Mouse (Mus musculus) MEL (cell line): ENCODE results near the gene Trim56. TPM values are rescaled to one million over a fixed set of nuclear protein-coding genes. Genes with fewer than 3 reads are reported as not detected.

Source experiments
- DNase-seq: peaks from one replicate; pipeline ENCODE4 v3.0.0; 2011; ENCODE audit warnings: low read depth, low spot score
- H3K27ac ChIP-seq: 2 replicates; pipeline ENCODE4 v1.5.1; 2012; ENCODE audit warnings: low read depth, mild to moderate bottlenecking, control low read depth, low read length, moderate library complexity; ENCODE audit not compliant: control insufficient read depth
- H3K27me3 ChIP-seq, 2 experiments: fragments of 150-350 bp in 1 of 2; sonication (generic) in 1 of 2; 2 replicates each; pipeline ENCODE4 v1.6.1; 2012; ENCODE audit warnings: low read length in 2 of 2, mild to moderate bottlenecking in 2 of 2, improper control_type of control experiment in 1 of 2, moderate library complexity in 1 of 2; ENCODE audit not compliant: insufficient read depth in 2 of 2, control insufficient read depth in 1 of 2
- H3K36me3 ChIP-seq, 2 experiments: 2 replicates each; pipeline ENCODE4 v1.6.1; 2012 to 2014; ENCODE audit warnings: low read length in 2 of 2, improper control_type of control experiment in 1 of 2, inconsistent platforms in 1 of 2, mild to moderate bottlenecking in 1 of 2; ENCODE audit not compliant: insufficient read depth in 2 of 2, control insufficient read depth in 1 of 2
- H3K4me1 ChIP-seq, 2 experiments: fragments of 150-350 bp in 1 of 2; sonication (generic) in 1 of 2; 2 replicates each; pipeline ENCODE4 v1.6.1; 2012; ENCODE audit warnings: low read length in 2 of 2, improper control_type of control experiment in 1 of 2, mild to moderate bottlenecking in 1 of 2; ENCODE audit not compliant: insufficient read depth in 2 of 2, control insufficient read depth in 1 of 2
- H3K4me3 ChIP-seq, 2 experiments: fragments of 150-350 bp in 1 of 2; sonication (generic) in 1 of 2; 2 replicates each; pipeline ENCODE4 v1.5.1; 2012; ENCODE audit warnings: low read depth in 2 of 2, low read length in 2 of 2, mild to moderate bottlenecking in 2 of 2, moderate library complexity in 2 of 2, control low read depth in 1 of 2, improper control_type of control experiment in 1 of 2; ENCODE audit not compliant: control insufficient read depth in 1 of 2, insufficient read depth in 1 of 2
- H3K79me2 ChIP-seq: 2 replicates; pipeline ENCODE4 v1.6.1; 2012; ENCODE audit warnings: mild to moderate bottlenecking, low read length, moderate library complexity; ENCODE audit not compliant: control insufficient read depth, poor library complexity, insufficient read depth
- H3K9ac ChIP-seq: 2 replicates; pipeline ENCODE4 v1.6.1; 2012; ENCODE audit warnings: low read depth, mild to moderate bottlenecking, control low read depth, low read length, moderate library complexity; ENCODE audit not compliant: control insufficient read depth, poor library complexity, severe bottlenecking
- H3K9me3 ChIP-seq: fragments of 150-350 bp; sonication (generic); replicated peaks from 2 replicates; pipeline ENCODE4 v1.6.1; 2012; ENCODE audit warnings: mild to moderate bottlenecking, low read length, improper control_type of control experiment, moderate library complexity; ENCODE audit not compliant: insufficient read depth
- BHLHE40 ChIP-seq: IDR thresholded peaks from 2 replicates; pipeline ENCODE4 v1.6.1; 2012; ENCODE audit warnings: low read depth, mild to moderate bottlenecking, inconsistent platforms, low read length, improper control_type of control experiment, borderline replicate concordance
- CHD1 ChIP-seq: IDR thresholded peaks from 2 replicates; pipeline ENCODE4 v1.6.1; 2012; ENCODE audit warnings: low read depth, mild to moderate bottlenecking, inconsistent platforms, low read length, improper control_type of control experiment
- CHD2 ChIP-seq: IDR thresholded peaks from 2 replicates; pipeline ENCODE4 v1.6.1; 2011; ENCODE audit warnings: low read length, improper control_type of control experiment
- CTCF ChIP-seq, 3 experiments: IDR thresholded peaks in 2 of 3; conservative IDR thresholded peaks in 1 of 3; 2 replicates each; pipeline ENCODE4 v1.5.1; 2011 to 2012; ENCODE audit warnings: low read length in 3 of 3, low read depth in 2 of 3, mild to moderate bottlenecking in 2 of 3, improper control_type of control experiment in 1 of 3, inconsistent platforms in 1 of 3, mixed read lengths in 1 of 3, moderate library complexity in 1 of 3; ENCODE audit not compliant: control insufficient read depth in 1 of 3, insufficient read depth in 1 of 3, poor library complexity in 1 of 3, severe bottlenecking in 1 of 3
- E2F4 ChIP-seq: IDR thresholded peaks from 2 replicates; pipeline ENCODE4 v1.6.1; 2011; ENCODE audit warnings: low read depth, low read length, improper control_type of control experiment, borderline replicate concordance
- ELF1 ChIP-seq: IDR thresholded peaks from 2 replicates; pipeline ENCODE4 v1.6.1; 2014; ENCODE audit warnings: low read depth, mild to moderate bottlenecking, inconsistent platforms, low read length, improper control_type of control experiment, moderate library complexity
- EP300 ChIP-seq, 2 experiments: IDR thresholded peaks; 2 replicates each; pipeline ENCODE4 v1.6.1; 2011; ENCODE audit warnings: improper control_type of control experiment in 2 of 2, low read length in 2 of 2, low read depth in 1 of 2, mild to moderate bottlenecking in 1 of 2
- ETS1 ChIP-seq: IDR thresholded peaks from 2 replicates; pipeline ENCODE4 v1.6.1; 2012; ENCODE audit warnings: low read depth, mild to moderate bottlenecking, inconsistent platforms, low read length, improper control_type of control experiment, moderate library complexity
- GATA1 ChIP-seq: IDR thresholded peaks from 2 replicates; pipeline ENCODE4 v1.6.1; 2011; ENCODE audit warnings: low read depth, low read length, improper control_type of control experiment
- HCFC1 ChIP-seq: IDR thresholded peaks from 2 replicates; pipeline ENCODE4 v1.6.1; 2012; ENCODE audit warnings: low read depth, mild to moderate bottlenecking, inconsistent platforms, low read length, improper control_type of control experiment, moderate library complexity
- JUND ChIP-seq: IDR thresholded peaks from 2 replicates; pipeline ENCODE4 v1.6.1; 2011; ENCODE audit warnings: low read depth, mild to moderate bottlenecking, improper control_type of control experiment, low read length
- KAT2A ChIP-seq: conservative IDR thresholded peaks from 2 replicates; pipeline ENCODE4 v1.6.1; 2012; ENCODE audit warnings: low read depth, low read length, improper control_type of control experiment, inconsistent platforms
- MAFK ChIP-seq: IDR thresholded peaks from 2 replicates; pipeline ENCODE4 v1.6.1; 2011; ENCODE audit warnings: low read depth, mild to moderate bottlenecking, low read length, improper control_type of control experiment, borderline replicate concordance
- MAX ChIP-seq: IDR thresholded peaks from 2 replicates; pipeline ENCODE4 v1.6.1; 2011; ENCODE audit warnings: low read length, improper control_type of control experiment
- MAZ ChIP-seq: IDR thresholded peaks from 2 replicates; pipeline ENCODE4 v1.6.1; 2012; ENCODE audit warnings: low read depth, mild to moderate bottlenecking, inconsistent platforms, low read length, improper control_type of control experiment
- MXI1 ChIP-seq: IDR thresholded peaks from 2 replicates; pipeline ENCODE4 v1.6.1; 2011; ENCODE audit warnings: mild to moderate bottlenecking, low read depth, low read length, improper control_type of control experiment
- MYC ChIP-seq: IDR thresholded peaks from 2 replicates; pipeline ENCODE4 v1.6.1; 2011; ENCODE audit warnings: low read depth, mild to moderate bottlenecking, low read length, improper control_type of control experiment, moderate library complexity
- NELFE ChIP-seq: IDR thresholded peaks from 2 replicates; pipeline ENCODE4 v1.6.1; 2011; ENCODE audit warnings: low read depth, low read length, improper control_type of control experiment
- NRF1 ChIP-seq: IDR thresholded peaks from 2 replicates; pipeline ENCODE4 v1.6.1; 2014; ENCODE audit warnings: low read depth, mild to moderate bottlenecking, inconsistent platforms, low read length, improper control_type of control experiment, moderate library complexity; ENCODE audit not compliant: poor library complexity, insufficient read depth, severe bottlenecking
- POLR2A ChIP-seq, 2 experiments: IDR thresholded peaks; 2 replicates each; pipeline ENCODE4 v1.6.1; 2011 to 2012; ENCODE audit warnings: low read length in 2 of 2, mild to moderate bottlenecking in 2 of 2, control low read depth in 1 of 2, improper control_type of control experiment in 1 of 2, low read depth in 1 of 2, moderate library complexity in 1 of 2; ENCODE audit not compliant: control insufficient read depth in 1 of 2, insufficient read depth in 1 of 2, poor library complexity in 1 of 2
- POLR2AphosphoS2 ChIP-seq: IDR thresholded peaks from 2 replicates; pipeline ENCODE4 v1.6.1; 2011; ENCODE audit warnings: low read length, improper control_type of control experiment
- POLR2AphosphoS5 ChIP-seq: IDR thresholded peaks from 2 replicates; pipeline ENCODE4 v1.6.1; 2012; ENCODE audit warnings: low read depth, borderline replicate concordance, mild to moderate bottlenecking, inconsistent platforms, low read length, moderate library complexity, mixed read lengths
- RCOR1 ChIP-seq: IDR thresholded peaks from 2 replicates; pipeline ENCODE4 v1.6.1; 2012; ENCODE audit warnings: low read depth, mild to moderate bottlenecking, inconsistent platforms, low read length, improper control_type of control experiment
- SMC3 ChIP-seq: IDR thresholded peaks from 2 replicates; pipeline ENCODE4 v1.6.1; 2011; ENCODE audit warnings: low read depth, low read length, improper control_type of control experiment
- TAL1 ChIP-seq: IDR thresholded peaks from 2 replicates; pipeline ENCODE4 v1.6.1; 2012; ENCODE audit warnings: mild to moderate bottlenecking, inconsistent platforms, low read length, moderate library complexity, mixed read lengths
- TCF12 ChIP-seq: IDR thresholded peaks from 2 replicates; pipeline ENCODE4 v1.6.1; 2014; ENCODE audit warnings: low read depth, mild to moderate bottlenecking, inconsistent platforms, low read length, improper control_type of control experiment, moderate library complexity
- UBTF ChIP-seq: IDR thresholded peaks from 2 replicates; pipeline ENCODE4 v1.6.1; 2012; ENCODE audit warnings: low read depth, mild to moderate bottlenecking, inconsistent platforms, low read length, improper control_type of control experiment, moderate library complexity, borderline replicate concordance; ENCODE audit not compliant: insufficient read depth
- USF1 ChIP-seq: IDR thresholded peaks from 2 replicates; pipeline ENCODE4 v1.6.1; 2014; ENCODE audit warnings: low read depth, mild to moderate bottlenecking, inconsistent platforms, low read length, improper control_type of control experiment, moderate library complexity
- USF2 ChIP-seq, 2 experiments: IDR thresholded peaks; 2 replicates each; pipeline ENCODE4 v1.6.1; 2011 to 2012; ENCODE audit warnings: improper control_type of control experiment in 2 of 2, low read length in 2 of 2, borderline replicate concordance in 1 of 2, inconsistent platforms in 1 of 2, low read depth in 1 of 2, mild to moderate bottlenecking in 1 of 2; ENCODE audit not compliant: insufficient read depth in 1 of 2
- ZC3H11A ChIP-seq: IDR thresholded peaks from 2 replicates; pipeline ENCODE4 v1.6.1; 2012; ENCODE audit warnings: low read depth, mild to moderate bottlenecking, inconsistent platforms, low read length, improper control_type of control experiment
- ZKSCAN1 ChIP-seq: IDR thresholded peaks from 2 replicates; pipeline ENCODE4 v1.6.1; 2012; ENCODE audit warnings: low read depth, mild to moderate bottlenecking, inconsistent platforms, low read length, improper control_type of control experiment, moderate library complexity
- ZMIZ1 ChIP-seq: IDR thresholded peaks from 2 replicates; pipeline ENCODE4 v1.6.1; 2012; ENCODE audit warnings: low read depth, mild to moderate bottlenecking, inconsistent platforms, low read length, improper control_type of control experiment, moderate library complexity
- ZNF384 ChIP-seq: IDR thresholded peaks from 2 replicates; pipeline ENCODE4 v1.6.1; 2012; ENCODE audit warnings: low read depth, mild to moderate bottlenecking, inconsistent platforms, low read length, improper control_type of control experiment
- polyA plus RNA-seq, 2 experiments: library from polyadenylated mRNA; stranded (reverse) in 1 of 2; unstranded in 1 of 2; fragments of >175 nt in 1 of 2; fragments of >200 nt in 1 of 2; gene quantifications; 2 replicates each; pipeline versions ENCODE4 v1.2.1 to v1.2.4; 2012; ENCODE audit warnings: low replicate concordance in 2 of 2, low read depth in 1 of 2; ENCODE audit not compliant: insufficient read length in 2 of 2, insufficient read depth in 1 of 2, missing spikeins in 1 of 2
- total RNA-seq: library from RNA; depleted of rRNA; stranded (reverse); fragments of 300-350 nt; gene quantifications from 2 replicates; pipeline ENCODE4 v1.2.3, GENCODE M21; 2012

Trim56 gene
- total and polyA plus RNA-seq, 3 experiments, result 21.8 to 75.8 (median 22.8) TPM

GRCm38 (mm10) chr5:137100660-137101059, 15.3 kb downstream of the Trim56 start (continued):
- no peak for TF ChIP-seq NRF1
- no peak for TF ChIP-seq USF1
- no peak for TF ChIP-seq MYC
- no peak for TF ChIP-seq BHLHE40
- TF ChIP-seq CTCF (IDR thresholded peaks at IDR 0.05 in 2 of 3, conservative IDR thresholded peaks at IDR 0.05 in 1 of 3; ENCODE audit: control insufficient read depth in 1 of 3, insufficient read depth in 1 of 3, low read depth in 2 of 3, low read length in 3 of 3, poor library complexity in 1 of 3, severe bottlenecking in 1 of 3), result no peak
- no peak for TF ChIP-seq MAX
- no peak for TF ChIP-seq ELF1
- TF ChIP-seq ETS1, result peak; percentile 43
- peak in 1 of 2 experiments; percentile 41; a peak in 1 of 4 replicates for TF ChIP-seq POLR2A (IDR thresholded peaks at IDR 0.05; ENCODE audit: control insufficient read depth in 1 of 2, insufficient read depth in 1 of 2, low read depth in 1 of 2, low read length in 2 of 2, poor library complexity in 1 of 2)
- no peak for TF ChIP-seq HCFC1
- no peak for TF ChIP-seq TAL1
- TF ChIP-seq SMC3, result no peak
- no peak for TF ChIP-seq GATA1
- TF ChIP-seq USF2 (IDR thresholded peaks at IDR 0.05; ENCODE audit: borderline replicate concordance in 1 of 2, insufficient read depth in 1 of 2, low read depth in 1 of 2, low read length in 2 of 2), result no peak
- TF ChIP-seq KAT2A, result no peak
- no peak for TF ChIP-seq POLR2AphosphoS5
- TF ChIP-seq JUND, result no peak
- no peak for TF ChIP-seq ZNF384
- TF ChIP-seq MAFK, result no peak
- TF ChIP-seq ZMIZ1, result no peak

- H3K9me3 ChIP-seq, result no peaks in the 10 kb centered on the region
- H3K79me2 ChIP-seq, result peaks cover 11% of the 10 kb centered on the region
- peak; percentile 87 for DNase-seq
- no peak overlapping the region for H3K4me3 ChIP-seq
- H3K36me3 ChIP-seq, result peaks cover 0 to 27% of the 10 kb centered on the region in 2 experiments; a peak in 2 of 4 replicates
- H3K27me3 ChIP-seq, result no peaks in the 10 kb centered on the region
- H3K4me1 ChIP-seq, result peaks cover 19 to 44% of the 10 kb centered on the region in 2 experiments
- H3K27ac ChIP-seq, result peak overlapping the region; percentile 77
- H3K9ac ChIP-seq, result peak overlapping the region; percentile 26
- TF ChIP-seq CHD2 (no peak), ETS1 (peak; percentile 99), EP300 (IDR thresholded peaks at IDR 0.05; ENCODE audit: low read depth in 1 of 2, low read length in 2 of 2) (peak; percentile 58 to 76; a peak in 2 of 4 replicates), E2F4 (no peak), TAL1 (peak; percentile 56), ZKSCAN1 (no peak), BHLHE40 (no peak; the same call in 1 of the 2 replicates), NRF1 (no peak), CHD1 (no peak), UBTF (no peak), ZNF384 (no peak), POLR2AphosphoS2 (no peak), JUND (no peak), TCF12 (peak; percentile 64; the same call in 1 of the 2 replicates), MXI1 (no peak), NELFE (no peak), RCOR1 (no peak), ZC3H11A (no peak), POLR2AphosphoS5 (no peak), MAZ (no peak; the same call in 1 of the 2 replicates), USF1 (no peak), GATA1 (peak; percentile 95), CTCF (IDR thresholded peaks at IDR 0.05 in 2 of 3, conservative IDR thresholded peaks at IDR 0.05 in 1 of 3; ENCODE audit: control insufficient read depth in 1 of 3, insufficient read depth in 1 of 3, low read depth in 2 of 3, low read length in 3 of 3, poor library complexity in 1 of 3, severe bottlenecking in 1 of 3) (no peak), ELF1 (no peak), ZMIZ1 (no peak)
These were observed 17.6 kb downstream of the Trim56 start for GRCm38 (mm10) chr5:137098418-137098817.
